Mouse (Mus musculus) ES-Bruce4 (cell line): ENCODE measurements around the gene Grin2a.

ENCODE experiments used
- CTCF ChIP-seq: IDR thresholded peaks from one replicate; pipeline ENCODE4 v1.8.1; 2011; ENCODE audit warnings: low read depth, low read length
- POLR2A ChIP-seq: IDR thresholded peaks from one replicate; pipeline ENCODE4 v1.8.1; 2011; ENCODE audit warnings: low read length; ENCODE audit not compliant: insufficient read depth

- no peak for TF ChIP-seq CTCF
- no peak for TF ChIP-seq POLR2A
These were observed 53.9 kb downstream of the Grin2a start for GRCm38 (mm10) chr16:9941306-9941930.
